ENCODE assay signal across 11 mouse cellular contexts in the genomic region with DNA sequence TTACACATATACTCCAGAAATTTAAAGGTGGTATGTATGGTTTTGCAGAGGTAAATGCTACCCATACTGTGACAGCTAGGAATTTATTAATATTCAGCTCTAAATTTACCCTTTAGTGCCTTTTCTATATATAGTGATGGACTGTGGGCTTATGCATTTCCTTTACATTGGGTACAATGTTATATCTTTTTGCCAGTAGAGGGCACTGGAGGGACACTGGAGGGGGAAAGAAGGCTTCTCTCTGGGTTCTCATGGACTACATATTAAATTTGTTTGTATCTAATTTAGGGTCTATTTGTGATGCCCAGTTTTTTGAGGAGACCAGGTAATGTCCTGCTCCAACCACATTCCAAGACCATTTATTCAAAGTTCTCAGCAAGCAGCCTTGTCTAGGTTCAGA.
DNase-seq lines count a peak whose midpoint lies in the region; ATAC-seq and TF ChIP-seq lines count a peak whose summit lies in the region.
"Had no signal": no experiment of that assay in that cellular context is flagged by ENCODE, and none has a peak within 500 bp of the region (broad histone marks: within the 10 kb centered on the region; RNA-seq: fewer than 3 reads in every experiment).

No protein-coding gene starts in this region.

- no peak for ATAC-seq in cerebellum, adult (ENCODE audit: insufficient number of reproducible peaks, low FRiP score, low TSS enrichment)
- ATAC-seq in megakaryocyte, adult 5-6 weeks (ENCODE audit: poor library complexity, severe bottlenecking): peak; percentile 68

- H3K4me3 ChIP-seq in left cerebral cortex, adult 2 months: no peak overlapping the region
- H3K4me3 ChIP-seq: stomach, embryonic 15.5 days had no signal

- intact Hi-C loops in left cerebral cortex, adult 2 months (cut with DNase I): loop anchor here (2.0 kb wide), 1 partner anchor 971 kb away; no protein-coding TSS in a partner anchor

- DNase-seq in cerebellum, adult 9-10 months: peak; percentile 52
- no peak for DNase-seq in left cerebral cortex, adult 2 months (ENCODE audit: extremely low spot score in 1 of 2, low spot score in 2 of 2)
- no peak for DNase-seq in left cerebral cortex, adult 18-20 months (ENCODE audit: low spot score in 2 of 2)
- DNase-seq in ZHBTc4 (ENCODE audit: low read depth, low spot score): peak; percentile 14
- no peak for DNase-seq in right cerebral cortex, postnatal 36 days (ENCODE audit: low spot score in 2 of 2)
- no peak for DNase-seq in right cerebral cortex, adult 2 months (ENCODE audit: low spot score in 2 of 2)
- DNase-seq: adrenal gland, postnatal 10 days; kidney, postnatal 36 days had no signal

- no peak overlapping the region for H3K27ac ChIP-seq in left cerebral cortex, adult 2 months
- H3K27ac ChIP-seq: stomach, embryonic 15.5 days had no signal

- TF ChIP-seq CTCF in left cerebral cortex, adult 2 months (IDR thresholded peaks at IDR 0.05): peak; percentile 55

Comparison
In these comparisons a context has a peak if more than half of its experiments do, and no peak if none do; other contexts are left out.
1. DNase-seq: peak in cerebellum, adult 9-10 months (single experiment) and ZHBTc4 (single experiment); none in left cerebral cortex, adult 2 months (0 of 2), left cerebral cortex, adult 18-20 months (0 of 2), right cerebral cortex, postnatal 36 days (0 of 2) and right cerebral cortex, adult 2 months (0 of 2).